ENCODE assay signal across 8 mouse cellular contexts in genomic region chr4:87984589-87984988, GRCm38 (mm10). TPM values are rescaled to one million over a fixed set of nuclear protein-coding genes. Genes with fewer than 3 reads are reported as not detected.
DNase-seq lines count a peak whose midpoint lies in the region; ATAC-seq and TF ChIP-seq lines count a peak whose summit lies in the region.

No protein-coding gene starts in this region.

- peaks cover 19% of the 10 kb centered on the region for H3K4me1 ChIP-seq in forebrain, embryonic 14.5 days (ENCODE audit: control insufficient read depth, insufficient read depth, low read length)
- peaks cover 20% of the 10 kb centered on the region for H3K4me1 ChIP-seq in stomach, embryonic 15.5 days
- no peaks in the 10 kb centered on the region for H3K4me1 ChIP-seq in liver, embryonic 11.5 days (replicated peaks; ENCODE audit: control insufficient read depth, insufficient read depth, low read length)

- POLR2A ChIA-PET in Patski (lab: Charles Lee), result no interaction called here

- H3K27ac ChIP-seq in left cerebral cortex, adult 2 months, result 0 out of 2 replicates have a peak overlapping the region, but pooled peaks have one; percentile 1
- H3K27ac ChIP-seq in forebrain, embryonic 14.5 days (ENCODE audit: low read depth, low read length), result no peak overlapping the region
- peak overlapping the region; percentile 65 for H3K27ac ChIP-seq in stomach, embryonic 15.5 days
- H3K27ac ChIP-seq in liver, embryonic 11.5 days (ENCODE audit: low read depth, low read length), result no peak overlapping the region

- DNase-seq in left cerebral cortex, adult 2 months (ENCODE audit: extremely low spot score in 1 of 2, low spot score in 2 of 2), result peak in 1 of 2 experiments; percentile 28
- no peak for DNase-seq in left cerebral cortex, postnatal 4 days
- peak; percentile 71 for DNase-seq in Patski (ENCODE audit: low read depth, low spot score)
- DNase-seq in forebrain, embryonic 14.5 days (ENCODE audit: low spot score), result peak; percentile 19
- DNase-seq in kidney, postnatal 10 days, result peak; percentile 21
- DNase-seq in B cell, adult 2 months, result no peak
- no peak for DNase-seq in liver, embryonic 11.5 days (ENCODE audit: low spot score)

- H3K36me3 ChIP-seq in forebrain, embryonic 14.5 days (ENCODE audit: control insufficient read depth, insufficient read depth, low read length), result no peaks in the 10 kb centered on the region
- no peaks in the 10 kb centered on the region for H3K36me3 ChIP-seq in stomach, embryonic 15.5 days
- H3K36me3 ChIP-seq in liver, embryonic 11.5 days (ENCODE audit: control insufficient read depth, insufficient read depth, low read length), result no peaks in the 10 kb centered on the region

- intact Hi-C loops in left cerebral cortex, adult 2 months (cut with DNase I), result no loop called here
- intact Hi-C loops in left cerebral cortex, postnatal 4 days (cut with DNase I), result no loop called here

- in situ Hi-C loops in Patski (cut with MboI; ENCODE audit: low pct_unique_long_range_greater_than_20kb), result loop anchor here (5.0 kb wide), 1 partner anchor 33 kb away; no protein-coding TSS in a partner anchor

- H3K4me2 ChIP-seq in forebrain, embryonic 14.5 days (ENCODE audit: low read length), result no peak overlapping the region
- H3K4me2 ChIP-seq in stomach, embryonic 15.5 days, result no peak overlapping the region
- no peak overlapping the region for H3K4me2 ChIP-seq in liver, embryonic 11.5 days

- H3K9ac ChIP-seq in forebrain, embryonic 14.5 days (ENCODE audit: low read length), result no peak overlapping the region
- H3K9ac ChIP-seq in stomach, embryonic 15.5 days, result no peak overlapping the region
- no peak overlapping the region for H3K9ac ChIP-seq in liver, embryonic 11.5 days (ENCODE audit: low read depth, low read length)

- no peaks in the 10 kb centered on the region for H3K9me3 ChIP-seq in forebrain, embryonic 14.5 days (replicated peaks; ENCODE audit: control insufficient read depth, low read length)
- H3K9me3 ChIP-seq in stomach, embryonic 15.5 days, result no peaks in the 10 kb centered on the region
- H3K9me3 ChIP-seq in liver, embryonic 11.5 days (ENCODE audit: control insufficient read depth, low read length), result no peaks in the 10 kb centered on the region

- no peaks in the 10 kb centered on the region for H3K27me3 ChIP-seq in Patski
- no peaks in the 10 kb centered on the region for H3K27me3 ChIP-seq in forebrain, embryonic 14.5 days (replicated peaks; ENCODE audit: control insufficient read depth, insufficient read depth, low read length)
- H3K27me3 ChIP-seq in stomach, embryonic 15.5 days (replicated peaks), result no peaks in the 10 kb centered on the region
- no peaks in the 10 kb centered on the region for H3K27me3 ChIP-seq in liver, embryonic 11.5 days (replicated peaks; ENCODE audit: control insufficient read depth, insufficient read depth, low read length)

- peak; percentile 98 for ATAC-seq in Patski
- ATAC-seq in forebrain, embryonic 14.5 days, result peak; percentile 49; the same call in 1 of the 2 replicates
- ATAC-seq in stomach, embryonic 15.5 days (ENCODE audit: insufficient read depth, low FRiP score, low read depth), result peak; percentile 87
- no peak for ATAC-seq in liver, embryonic 11.5 days (replicated peaks; ENCODE audit: low FRiP score)

- CTCF ChIA-PET in Patski (lab: Charles Lee), result no interaction called here

- no peak overlapping the region for H3K4me3 ChIP-seq in left cerebral cortex, adult 2 months
- no peak overlapping the region for H3K4me3 ChIP-seq in forebrain, embryonic 14.5 days (ENCODE audit: low read depth, low read length)
- H3K4me3 ChIP-seq in stomach, embryonic 15.5 days (replicated peaks), result no peak overlapping the region
- no peak overlapping the region for H3K4me3 ChIP-seq in liver, embryonic 11.5 days (ENCODE audit: low read depth, low read length)

- 9% methylated on average over 3 of the region's 3 CpGs for WGBS in forebrain, embryonic 14.5 days
- WGBS in stomach, embryonic 15.5 days, result 25% methylated on average over 3 of the region's 3 CpGs
- 54% methylated on average over 3 of the region's 3 CpGs for WGBS in liver, embryonic 11.5 days

- TF ChIP-seq CTCF in left cerebral cortex, adult 2 months (IDR thresholded peaks at IDR 0.05), result no peak
- TF ChIP-seq CTCF in Patski (IDR thresholded peaks at IDR 0.05), result no peak

RNA-seq across cellular contexts. Expression of gene Mllt3, which starts 48.6 kb away (rescaled TPM):
- 10 to 100 TPM; 37.1 to 41.7 TPM for total RNA-seq in left cerebral cortex, adult 2 months (2021)
- total RNA-seq in left cerebral cortex, postnatal 4 days (2021), result 10 to 100 TPM; 67.9 to 74.0 TPM
- polyA plus RNA-seq in Patski (2021), result 37.9 TPM
- polyA plus RNA-seq in forebrain, embryonic 14.5 days (2014; fragmentation: Nextera tagmentation; extraction: Ambion mirVana), result 95.2 and 108 TPM in 2 replicates
- 38.7 and 39.2 TPM in 2 replicates for polyA plus RNA-seq in stomach, embryonic 15.5 days (2015; fragmentation: Nextera tagmentation; extraction: Ambion mirVana)
- polyA plus RNA-seq in liver, embryonic 11.5 days (2014; fragmentation: Nextera tagmentation; extraction: Ambion mirVana), result 77.1 and 77.5 TPM in 2 replicates

Comparison
In these comparisons a context has a peak if more than half of its experiments do, and no peak if none do; other contexts are left out.
1. DNase-seq: peak in Patski (single experiment), forebrain, embryonic 14.5 days (single experiment) and kidney, postnatal 10 days (single experiment); none in left cerebral cortex, postnatal 4 days (single experiment), B cell, adult 2 months (0 of 2) and liver, embryonic 11.5 days (single experiment).
2. H3K27ac ChIP-seq: peak in left cerebral cortex, adult 2 months (single experiment) and stomach, embryonic 15.5 days (single experiment); none in forebrain, embryonic 14.5 days (single experiment) and liver, embryonic 11.5 days (single experiment).